Mouse (Mus musculus) heart, adult 2 months (tissue): ENCODE results near the gene Zfp14. TPM values are rescaled to one million over a fixed set of nuclear protein-coding genes. Genes with fewer than 3 reads are reported as not detected.

Source experiments
- DNase-seq, 2 experiments: peaks; one replicate each; pipeline ENCODE4 v3.0.0; 2021
- H3K27ac ChIP-seq: fragments of 200-600 bp; 2 replicates; pipeline ENCODE4 v1.8.1; 2022
- H3K27me3 ChIP-seq: fragments of 200-500 bp; 2 replicates; pipeline ENCODE4 v1.6.1; 2012; ENCODE audit warnings: mild to moderate bottlenecking, low read length, inconsistent platforms, mixed read lengths; ENCODE audit not compliant: control insufficient read depth, insufficient read depth
- H3K36me3 ChIP-seq: fragments of 200-500 bp; 2 replicates; pipeline ENCODE4 v1.6.1; 2012; ENCODE audit warnings: low read length, inconsistent platforms; ENCODE audit not compliant: control insufficient read depth, insufficient read depth
- H3K4me1 ChIP-seq: fragments of 200-500 bp; 2 replicates; pipeline ENCODE4 v1.6.1; 2011; ENCODE audit warnings: low read length; ENCODE audit not compliant: control insufficient read depth, insufficient read depth
- H3K4me3 ChIP-seq: fragments of 200-600 bp; 2 replicates; pipeline ENCODE4 v1.8.1; 2022
- H3K79me2 ChIP-seq: fragments of 200-500 bp; replicated peaks from 2 replicates; pipeline ENCODE4 v1.6.1; 2012; ENCODE audit warnings: mild to moderate bottlenecking, inconsistent platforms, low read length, moderate library complexity, mixed read lengths; ENCODE audit not compliant: control insufficient read depth, insufficient read depth
- H3K9ac ChIP-seq: fragments of 200-500 bp; 2 replicates; pipeline ENCODE4 v1.6.1; 2012; ENCODE audit warnings: low read depth, mild to moderate bottlenecking, control low read depth, inconsistent platforms, low read length, mixed read lengths
- CTCF ChIP-seq: fragments of 200-600 bp; IDR thresholded peaks from 2 replicates; pipeline ENCODE4 v1.8.1; 2022; ENCODE audit warnings: antibody characterized with exemption, mild to moderate bottlenecking, moderate library complexity
- EP300 ChIP-seq: fragments of 200-500 bp; IDR thresholded peaks from 2 replicates; pipeline ENCODE4 v1.6.1; 2011; ENCODE audit warnings: low read depth, low read length, control low read depth; ENCODE audit not compliant: insufficient read depth
- POLR2A ChIP-seq: fragments of 200-500 bp; IDR thresholded peaks from 2 replicates; pipeline ENCODE4 v1.6.1; 2011; ENCODE audit warnings: mild to moderate bottlenecking, low read depth, low read length, control low read depth; ENCODE audit not compliant: insufficient read depth
- WGBS: fragments of 180-500 bp; shearing (Covaris S2); methylation state at CpG from one replicate; pipeline ENCODE4 v1.1.7; 2018; 5-methylcytosine and 5-hydroxymethylcytosine counted together
- intact Hi-C: fragments of 180-260 bp; cut with DNase I; formaldehyde crosslinking; loops from one replicate; pipeline ENCODE4 v1.15.1; 2025
- polyA plus RNA-seq: library from polyadenylated mRNA; depleted of rRNA; stranded (reverse); fragments of >200 nt; gene quantifications from 2 replicates; pipeline ENCODE4 v1.2.3, GENCODE M21; 2012
- total RNA-seq, 2 experiments: library from RNA; stranded (reverse); gene quantifications; 2 replicates each; pipeline ENCODE4 v1.2.3; 2021

Gene Zfp14
- total and polyA plus RNA-seq, 3 experiments = 2.5 to 3.5 (median 2.7) TPM

DNA sequence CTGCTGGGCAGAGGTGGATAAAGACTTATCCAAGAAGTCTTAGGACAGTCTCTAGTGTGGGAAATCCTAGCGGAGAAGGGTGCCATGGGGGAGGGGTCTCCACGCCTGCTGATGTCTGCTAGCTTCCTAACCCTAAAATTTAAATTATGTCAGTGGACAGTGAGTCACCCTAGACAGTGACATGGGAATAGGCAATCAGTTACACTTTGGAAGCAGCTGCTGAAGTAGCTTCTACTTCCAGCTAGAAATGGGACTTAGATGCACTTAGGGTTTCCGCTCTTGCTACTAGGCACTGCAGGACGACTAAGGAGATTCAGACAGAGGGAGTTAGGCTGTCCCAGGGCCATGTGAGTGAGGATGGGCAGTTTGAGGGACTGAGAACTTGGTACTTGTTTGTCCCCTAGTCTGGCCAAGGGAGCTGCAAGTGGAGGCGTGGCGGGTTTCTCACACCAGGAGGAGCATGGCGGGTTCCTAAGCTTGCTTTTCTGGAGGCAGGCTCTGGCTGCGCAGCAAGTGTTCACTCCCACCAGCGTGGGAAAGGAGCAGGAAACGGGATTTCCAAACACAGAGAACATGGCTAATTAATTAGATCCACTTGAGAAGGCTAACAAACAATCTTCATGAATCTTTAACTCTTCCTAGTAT, 40.5 kb downstream of the Zfp14 start:
- Histone ChIP-seq H3K4me1 (peaks cover 5% of the 10 kb centered on the region), H3K27me3 (no peaks in the 10 kb centered on the region), H3K79me2 (no peaks in the 10 kb centered on the region), H3K27ac (peak overlapping the region; percentile 74), H3K36me3 (peaks cover under 1% of the 10 kb centered on the region; the same call in 1 of the 2 replicates), H3K9ac (no peak overlapping the region), H3K4me3 (no peak overlapping the region)
- intact Hi-C loops = loop anchor here (5.0 kb wide), 1 partner anchor 197 kb away; no protein-coding TSS in a partner anchor
- no peak for TF ChIP-seq CTCF
- no peak for TF ChIP-seq POLR2A
- no peak for TF ChIP-seq EP300
- DNase-seq = no peak
- WGBS = 73% methylated on average over 10 of the region's 10 CpGs

GRCm38 (mm10) chr7:30009321-30010085, 41.7 kb downstream of the Zfp14 start:
- no peak overlapping the region for H3K9ac ChIP-seq
- WGBS = 63% methylated on average over 21 of the region's 21 CpGs
- no peaks in the 10 kb centered on the region for H3K27me3 ChIP-seq
- peaks cover 5% of the 10 kb centered on the region for H3K36me3 ChIP-seq
- H3K27ac ChIP-seq = peak overlapping the region; percentile 74
- no peaks in the 10 kb centered on the region for H3K79me2 ChIP-seq
- intact Hi-C loops = loop anchor here (5.0 kb wide), 1 partner anchor 198 kb away; no protein-coding TSS in a partner anchor
- peaks cover 5% of the 10 kb centered on the region for H3K4me1 ChIP-seq
- H3K4me3 ChIP-seq = no peak overlapping the region
- peak; percentile 75 for TF ChIP-seq EP300
- TF ChIP-seq CTCF = no peak
- no peak for TF ChIP-seq POLR2A
- DNase-seq = peak; percentile 44 to 72

GRCm38 (mm10) chr7:30008020-30008690, 43.0 kb downstream of the Zfp14 start:
- 66% methylated on average over 6 of the region's 6 CpGs for WGBS
- no peak for DNase-seq
- H3K27ac ChIP-seq = no peak overlapping the region
- no peak overlapping the region for H3K4me3 ChIP-seq
- H3K9ac ChIP-seq = no peak overlapping the region
- intact Hi-C loops = no loop called here
- peaks cover 5% of the 10 kb centered on the region for H3K4me1 ChIP-seq
- peaks cover 5% of the 10 kb centered on the region for H3K36me3 ChIP-seq
- H3K79me2 ChIP-seq = no peaks in the 10 kb centered on the region
- no peaks in the 10 kb centered on the region for H3K27me3 ChIP-seq
- TF ChIP-seq POLR2A = no peak
- no peak for TF ChIP-seq CTCF
- TF ChIP-seq EP300 = no peak

DNA sequence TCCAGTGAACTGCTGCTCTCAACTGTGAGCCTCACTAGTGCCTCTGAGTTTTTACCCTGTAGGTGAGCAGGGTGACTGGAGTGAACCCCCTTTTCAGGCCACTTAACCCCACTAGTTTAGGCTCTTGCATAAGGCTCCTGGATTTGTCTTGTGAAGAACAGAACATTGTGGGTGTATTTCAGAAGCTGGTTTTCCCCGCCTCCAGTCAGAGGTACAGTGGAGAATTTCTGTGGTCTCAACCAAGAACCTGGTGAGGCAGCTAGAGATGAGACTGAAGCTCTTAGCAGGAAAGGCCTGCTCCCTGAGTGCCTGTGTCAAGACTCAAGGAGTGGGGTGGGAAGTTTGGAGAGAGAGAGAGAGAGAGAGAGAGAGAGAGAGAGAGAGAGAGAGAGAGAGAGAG, 43.6 kb downstream of the Zfp14 start:
- no peak for DNase-seq
- no peak overlapping the region for H3K27ac ChIP-seq
- intact Hi-C loops = no loop called here
- H3K9ac ChIP-seq = no peak overlapping the region
- H3K4me1 ChIP-seq = peaks cover 5% of the 10 kb centered on the region
- TF ChIP-seq CTCF (no peak), POLR2A (no peak), EP300 (no peak)
- H3K4me3 ChIP-seq = no peak overlapping the region
- H3K79me2 ChIP-seq = no peaks in the 10 kb centered on the region
- 96% methylated on average over 1 of the region's 1 CpGs for whole genome bisulfite sequencing
- H3K36me3 ChIP-seq = peaks cover 5% of the 10 kb centered on the region
- no peaks in the 10 kb centered on the region for H3K27me3 ChIP-seq

GRCm38 (mm10) chr7:30000601-30001000, 50.6 kb downstream of the Zfp14 start:
- intact Hi-C loops = no loop called here
- no peak for DNase-seq
- no peaks in the 10 kb centered on the region for H3K4me1 ChIP-seq
- TF ChIP-seq EP300 = no peak
- no peak for TF ChIP-seq POLR2A
- TF ChIP-seq CTCF = no peak
- 48% methylated on average over 5 of the region's 5 CpGs for WGBS
- no peak overlapping the region for H3K9ac ChIP-seq
- H3K36me3 ChIP-seq = peaks cover 13% of the 10 kb centered on the region
- no peaks in the 10 kb centered on the region for H3K27me3 ChIP-seq
- no peak overlapping the region for H3K4me3 ChIP-seq
- no peak overlapping the region for H3K27ac ChIP-seq
- H3K79me2 ChIP-seq = no peaks in the 10 kb centered on the region; the same call in 1 of the 2 replicates

DNA sequence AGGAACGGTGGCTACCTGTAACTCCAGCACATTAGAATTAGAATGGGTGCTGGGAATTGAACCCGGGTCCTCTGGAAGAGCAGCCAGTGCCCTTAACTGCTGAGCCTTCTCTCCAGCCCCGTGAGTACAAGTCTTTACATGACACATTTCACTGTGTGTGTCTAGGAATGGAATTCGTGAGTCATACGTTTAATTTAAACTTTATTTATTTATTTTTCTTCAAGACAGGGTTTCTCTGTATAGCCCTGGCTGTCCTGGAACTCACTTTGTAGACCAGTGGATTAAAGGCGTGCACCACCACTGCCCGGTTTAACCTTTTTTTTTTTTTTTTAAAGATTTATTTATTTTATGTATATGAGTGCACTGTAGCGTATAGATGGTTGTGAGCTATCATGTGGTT, 56.0 kb downstream of the Zfp14 start:
- 80% methylated on average over 8 of the region's 8 CpGs for WGBS
- no peaks in the 10 kb centered on the region for H3K27me3 ChIP-seq
- H3K27ac ChIP-seq = no peak overlapping the region
- intact Hi-C loops = no loop called here
- H3K36me3 ChIP-seq = peaks cover 12% of the 10 kb centered on the region
- H3K4me1 ChIP-seq = no peaks in the 10 kb centered on the region
- no peaks in the 10 kb centered on the region; the same call in none of the 2 replicates for H3K79me2 ChIP-seq
- H3K4me3 ChIP-seq = no peak overlapping the region
- H3K9ac ChIP-seq = no peak overlapping the region
- no peak for DNase-seq
- no peak for TF ChIP-seq CTCF
- TF ChIP-seq POLR2A = no peak
- no peak for TF ChIP-seq EP300
